Mouse (Mus musculus) lung, embryonic 15.5 days (tissue): ENCODE data around the gene Uchl5. TPM values are rescaled to one million over a fixed set of nuclear protein-coding genes. Genes with fewer than 3 reads are reported as not detected.
A peak's percentile ranks its signal among the peaks of the same experiment; 100 is the strongest.

ENCODE experiments used
- ATAC-seq: fragments of 200-750 bp; cut with Nextera tagmentation; 2 replicates; pipeline ENCODE4 v1.8.0; 2017; ENCODE audit warnings: moderate number of reproducible peaks, borderline replicate concordance; ENCODE audit not compliant: low FRiP score, low TSS enrichment; ENCODE audit errors: extremely low read depth
- H3K27ac ChIP-seq: fragments of 300-500 bp; sonication (generic); 2 replicates; pipeline ENCODE4 v1.5.1; 2015; ENCODE audit warnings: moderate library complexity, mild to moderate bottlenecking, inconsistent platforms
- H3K27me3 ChIP-seq: fragments of 300-500 bp; sonication (generic); 2 replicates; pipeline ENCODE4 v1.6.1; 2015; ENCODE audit warnings: inconsistent platforms
- H3K36me3 ChIP-seq: fragments of 300-500 bp; sonication (generic); 2 replicates; pipeline ENCODE4 v1.6.1; 2015; ENCODE audit warnings: inconsistent platforms
- H3K4me1 ChIP-seq: fragments of 300-500 bp; sonication (generic); 2 replicates; pipeline ENCODE4 v1.6.1; 2015; ENCODE audit warnings: inconsistent platforms
- H3K4me2 ChIP-seq: fragments of 300-500 bp; sonication (generic); 2 replicates; pipeline ENCODE4 v1.6.1; 2015; ENCODE audit warnings: inconsistent platforms, mild to moderate bottlenecking, moderate library complexity
- H3K4me3 ChIP-seq: fragments of 300-500 bp; sonication (generic); 2 replicates; pipeline ENCODE4 v1.5.1; 2015; ENCODE audit warnings: mild to moderate bottlenecking, inconsistent platforms
- H3K9ac ChIP-seq: fragments of 300-500 bp; sonication (generic); 2 replicates; pipeline ENCODE4 v1.6.1; 2015; ENCODE audit warnings: inconsistent platforms
- H3K9me3 ChIP-seq: fragments of 300-500 bp; sonication (generic); 2 replicates; pipeline ENCODE4 v1.6.1; 2016; ENCODE audit warnings: inconsistent platforms
- WGBS: fragments of 180-500 bp; shearing (Covaris S2); methylation state at CpG from one replicate; pipeline ENCODE4 v1.1.7; 2015; 5-methylcytosine and 5-hydroxymethylcytosine counted together
- polyA plus RNA-seq: library from polyadenylated mRNA; unstranded; fragments of >200 nt; fragmentation: Nextera tagmentation; extraction: Ambion mirVana; gene quantifications from 2 replicates; pipeline ENCODE4 v1.2.1, GENCODE M21; 2015

Uchl5 gene
- polyA plus RNA-seq, 1 experiment from 2014 or later = 92.3 TPM

GRCm38 (mm10) chr1:143762159-143762558 is 14.9 kb upstream of the Uchl5 start:
- H3K9me3 ChIP-seq = no peaks in the 10 kb centered on the region
- no peak overlapping the region for H3K27ac ChIP-seq
- no peaks in the 10 kb centered on the region for H3K4me1 ChIP-seq
- no peak overlapping the region for H3K9ac ChIP-seq
- no peak for ATAC-seq
- peaks cover 38% of the 10 kb centered on the region for H3K36me3 ChIP-seq
- H3K27me3 ChIP-seq = no peaks in the 10 kb centered on the region
- WGBS = 85% methylated on average over 8 of the region's 8 CpGs
- no peak overlapping the region for H3K4me3 ChIP-seq
- no peak overlapping the region for H3K4me2 ChIP-seq

- Histone ChIP-seq H3K36me3 (peaks cover 21% of the 10 kb centered on the region; the same call in 1 of the 2 replicates), H3K27ac (no peak overlapping the region), H3K9ac (no peak overlapping the region), H3K27me3 (no peaks in the 10 kb centered on the region), H3K4me3 (no peak overlapping the region), H3K4me1 (no peaks in the 10 kb centered on the region), H3K9me3 (no peaks in the 10 kb centered on the region), H3K4me2 (no peak overlapping the region)
- 63% methylated on average over 1 of the region's 1 CpGs for WGBS
- ATAC-seq = no peak
Measured at GRCm38 (mm10) chr1:143764443-143764842, 12.6 kb upstream of the Uchl5 start.

DNA sequence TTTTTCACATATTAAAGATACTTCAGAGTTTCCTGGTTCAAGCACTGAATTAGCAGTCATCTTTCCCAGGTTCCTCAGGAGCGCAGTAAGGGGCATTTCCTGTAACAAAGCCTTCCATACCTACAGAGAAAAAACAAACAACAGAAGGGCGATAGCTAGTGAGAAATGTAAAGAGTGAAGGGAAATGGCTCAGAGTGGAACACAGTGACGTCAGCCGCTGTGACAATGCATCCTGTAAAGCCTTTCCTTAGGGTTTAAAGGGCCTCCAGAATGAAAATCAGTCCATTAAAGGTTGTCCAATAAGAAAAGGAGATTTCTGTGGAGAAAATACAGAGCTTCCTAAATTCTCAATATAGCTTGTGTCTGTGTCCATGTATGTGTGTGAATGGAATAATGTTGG is 11.3 kb upstream of the Uchl5 start:
- WGBS = 72% methylated on average over 4 of the region's 4 CpGs
- no peak overlapping the region for H3K4me3 ChIP-seq
- no peak for ATAC-seq
- H3K9ac ChIP-seq = no peak overlapping the region
- no peak overlapping the region for H3K4me2 ChIP-seq
- H3K27me3 ChIP-seq = no peaks in the 10 kb centered on the region
- no peak overlapping the region for H3K27ac ChIP-seq
- H3K4me1 ChIP-seq = 0 out of 2 replicates have a peak, but pooled peaks cover 10% of the 10 kb centered on the region
- no peaks in the 10 kb centered on the region for H3K9me3 ChIP-seq
- H3K36me3 ChIP-seq = peaks cover 15% of the 10 kb centered on the region; the same call in 1 of the 2 replicates

- H3K4me3 ChIP-seq = no peak overlapping the region
- H3K9ac ChIP-seq = no peak overlapping the region
- H3K9me3 ChIP-seq = no peaks in the 10 kb centered on the region
- H3K36me3 ChIP-seq = peaks cover 15% of the 10 kb centered on the region; the same call in 1 of the 2 replicates
- 93% methylated on average over 6 of the region's 6 CpGs for WGBS
- H3K27ac ChIP-seq = no peak overlapping the region
- ATAC-seq = no peak
- H3K27me3 ChIP-seq = no peaks in the 10 kb centered on the region
- 0 out of 2 replicates have a peak, but pooled peaks cover 10% of the 10 kb centered on the region for H3K4me1 ChIP-seq
- H3K4me2 ChIP-seq = no peak overlapping the region
Measured at GRCm38 (mm10) chr1:143766238-143766637, 10.8 kb upstream of the Uchl5 start.

- peak overlapping the region; percentile 24; the same call in 1 of the 2 replicates for H3K4me2 ChIP-seq
- no peaks in the 10 kb centered on the region for H3K27me3 ChIP-seq
- peaks cover 12% of the 10 kb centered on the region; the same call in 1 of the 2 replicates for H3K36me3 ChIP-seq
- WGBS = 36% methylated on average over 20 of the region's 20 CpGs
- H3K4me3 ChIP-seq = no peak overlapping the region
- H3K4me1 ChIP-seq = peaks cover 15% of the 10 kb centered on the region; the same call in 1 of the 2 replicates
- H3K9ac ChIP-seq = 0 out of 2 replicates have a peak overlapping the region, but pooled peaks have one; percentile 9
- H3K27ac ChIP-seq = peak overlapping the region; percentile 77
- ATAC-seq = peak; percentile 49
- H3K9me3 ChIP-seq = no peaks in the 10 kb centered on the region
Measured at GRCm38 (mm10) chr1:143770444-143771109, 6.5 kb upstream of the Uchl5 start.

- H3K27ac ChIP-seq = no peak overlapping the region
- H3K36me3 ChIP-seq = no peaks in the 10 kb centered on the region
- H3K4me2 ChIP-seq = no peak overlapping the region
- no peak for ATAC-seq
- WGBS = 58% methylated on average over 7 of the region's 7 CpGs
- H3K9ac ChIP-seq = no peak overlapping the region
- H3K27me3 ChIP-seq = no peaks in the 10 kb centered on the region
- no peaks in the 10 kb centered on the region for H3K9me3 ChIP-seq
- no peak overlapping the region for H3K4me3 ChIP-seq
- peaks cover 15% of the 10 kb centered on the region for H3K4me1 ChIP-seq
Measured at GRCm38 (mm10) chr1:143773082-143773481, 4.0 kb upstream of the Uchl5 start.

GRCm38 (mm10) chr1:143773909-143774308 is 3.2 kb upstream of the Uchl5 start:
- Histone ChIP-seq H3K9me3 (no peaks in the 10 kb centered on the region), H3K4me2 (no peak overlapping the region), H3K4me1 (peaks cover 23% of the 10 kb centered on the region), H3K4me3 (no peak overlapping the region), H3K9ac (no peak overlapping the region), H3K36me3 (no peaks in the 10 kb centered on the region), H3K27me3 (no peaks in the 10 kb centered on the region), H3K27ac (no peak overlapping the region)
- WGBS = 63% methylated on average over 6 of the region's 6 CpGs
- ATAC-seq = no peak

DNA sequence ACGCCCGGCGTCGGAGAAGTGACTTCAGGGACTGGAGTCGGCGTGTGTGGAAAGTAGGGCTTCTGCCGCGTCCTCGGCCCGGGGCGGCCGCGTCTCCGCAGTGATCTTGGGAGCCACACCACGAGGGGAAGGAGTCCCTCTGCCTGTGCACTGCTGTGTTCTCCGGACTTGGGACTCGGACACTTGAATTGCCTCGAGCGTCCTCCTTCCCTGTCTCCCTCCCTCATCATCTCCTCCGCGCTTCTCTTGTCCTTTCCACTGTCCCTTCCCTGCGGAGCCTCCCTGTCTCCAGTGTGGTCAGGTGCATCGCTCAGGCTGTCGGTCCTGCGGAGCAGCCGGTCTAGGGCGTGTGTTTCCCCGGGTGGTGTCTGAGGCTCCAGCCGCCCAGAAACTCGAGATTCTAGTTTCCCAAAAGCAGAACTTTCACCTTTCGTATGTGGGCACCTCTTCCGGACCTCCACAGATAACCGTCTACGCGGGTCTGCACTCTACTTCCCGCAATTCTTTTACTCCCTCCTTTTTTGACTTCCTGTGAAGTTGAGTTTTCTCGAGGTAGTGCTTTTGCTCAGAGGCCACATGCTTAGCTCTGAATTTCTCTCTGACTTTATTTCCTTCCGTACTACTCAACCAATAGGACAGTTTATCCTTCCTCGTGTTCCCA is 616 bp downstream of the Uchl5 start:
- peaks cover 8% of the 10 kb centered on the region for H3K4me1 ChIP-seq
- under 1% methylated on average over 35 of the region's 39 CpGs for WGBS
- no peaks in the 10 kb centered on the region for H3K9me3 ChIP-seq
- H3K4me2 ChIP-seq = peak overlapping the region; percentile 85
- no peaks in the 10 kb centered on the region for H3K36me3 ChIP-seq
- peak overlapping the region; percentile 93 for H3K4me3 ChIP-seq
- H3K27ac ChIP-seq = peak overlapping the region; percentile 69
- no peaks in the 10 kb centered on the region for H3K27me3 ChIP-seq
- peak; percentile 52 for ATAC-seq
- H3K9ac ChIP-seq = peak overlapping the region; percentile 94

- Histone ChIP-seq H3K9me3 (no peaks in the 10 kb centered on the region), H3K4me1 (no peaks in the 10 kb centered on the region), H3K36me3 (0 out of 2 replicates have a peak, but pooled peaks cover 5% of the 10 kb centered on the region), H3K9ac (no peak overlapping the region), H3K4me2 (no peak overlapping the region), H3K4me3 (no peak overlapping the region), H3K27me3 (no peaks in the 10 kb centered on the region), H3K27ac (no peak overlapping the region)
- ATAC-seq = no peak
- WGBS = 73% methylated on average over 2 of the region's 2 CpGs
Measured at GRCm38 (mm10) chr1:143788584-143789227, 11.6 kb downstream of the Uchl5 start.

DNA sequence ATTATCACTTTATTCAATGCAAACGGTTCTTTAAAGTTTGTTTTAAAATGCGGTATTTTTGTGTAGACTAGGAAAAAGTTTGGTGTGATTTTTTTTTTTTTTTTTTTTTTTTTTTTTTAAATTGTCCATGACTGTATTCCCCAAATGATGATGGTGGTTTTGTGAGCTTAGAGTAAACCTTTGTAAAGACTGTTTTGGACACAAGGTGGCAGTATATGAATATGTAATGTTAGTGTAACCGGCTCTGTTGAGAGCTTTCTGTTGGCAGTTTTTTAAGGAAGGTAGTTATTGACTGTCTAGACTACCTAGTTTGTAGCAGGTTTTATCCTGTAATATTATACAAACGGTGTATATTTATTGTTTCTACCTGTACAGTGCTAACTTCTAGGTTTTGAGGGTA is 26.5 kb downstream of the Uchl5 start:
- Histone ChIP-seq H3K4me3 (no peak overlapping the region), H3K36me3 (0 out of 2 replicates have a peak, but pooled peaks cover 13% of the 10 kb centered on the region), H3K27me3 (no peaks in the 10 kb centered on the region), H3K9me3 (no peaks in the 10 kb centered on the region), H3K9ac (no peak overlapping the region), H3K4me2 (no peak overlapping the region), H3K27ac (no peak overlapping the region), H3K4me1 (no peaks in the 10 kb centered on the region)
- ATAC-seq = peak; percentile 62; the same call in 1 of the 2 replicates
- 26% methylated on average over 4 of the region's 4 CpGs for WGBS

GRCm38 (mm10) chr1:143809062-143809461 is 32.0 kb downstream of the Uchl5 start:
- no peak for ATAC-seq
- Histone ChIP-seq H3K9ac (no peak overlapping the region), H3K4me3 (no peak overlapping the region), H3K27ac (no peak overlapping the region), H3K4me1 (no peaks in the 10 kb centered on the region), H3K9me3 (no peaks in the 10 kb centered on the region), H3K27me3 (no peaks in the 10 kb centered on the region), H3K4me2 (no peak overlapping the region), H3K36me3 (0 out of 2 replicates have a peak, but pooled peaks cover 6% of the 10 kb centered on the region)
- WGBS = 80% methylated on average over 6 of the region's 6 CpGs
